Mouse (Mus musculus) mesoderm, embryonic 11.5 days (tissue): Measurements from ENCODE around the gene Sspo.

ENCODE experiments used
- DNase-seq: peaks from one replicate; pipeline ENCODE4 v3.0.0-alpha.2; 2012; ENCODE audit warnings: low read depth, low spot score

Gene Sspo

GRCm38 (mm10) chr6:48447929-48448328 lies at the start of gene Sspo:
TSS of gene Sspo (plus strand) at chr6:48448229.
- DNase-seq, result no peak

GRCm38 (mm10) chr6:48399906-48400305 lies 48.1 kb upstream of the Sspo start:
- no peak for DNase-seq

- no peak for DNase-seq
Observed at GRCm38 (mm10) chr6:48404071-48404470, 44.0 kb upstream of the Sspo start.

- DNase-seq, result no peak
Observed at GRCm38 (mm10) chr6:48409726-48410343, 38.2 kb upstream of the Sspo start.

GRCm38 (mm10) chr6:48410551-48410950 lies 37.5 kb upstream of the Sspo start:
- DNase-seq, result no peak

GRCm38 (mm10) chr6:48411193-48412092 lies 36.6 kb upstream of the Sspo start:
- no peak for DNase-seq

- no peak for DNase-seq
Observed at GRCm38 (mm10) chr6:48412147-48412546, 35.9 kb upstream of the Sspo start.

- DNase-seq, result no peak
Observed at GRCm38 (mm10) chr6:48412662-48413061, 35.4 kb upstream of the Sspo start.

GRCm38 (mm10) chr6:48413081-48413480 lies 34.9 kb upstream of the Sspo start:
- no peak for DNase-seq

- no peak for DNase-seq
Observed at GRCm38 (mm10) chr6:48414886-48415285, 33.1 kb upstream of the Sspo start.

GRCm38 (mm10) chr6:48415636-48416035 lies 32.4 kb upstream of the Sspo start:
- no peak for DNase-seq

GRCm38 (mm10) chr6:48416486-48416885 lies 31.5 kb upstream of the Sspo start:
- DNase-seq, result no peak

- DNase-seq, result no peak
Observed at GRCm38 (mm10) chr6:48420647-48421046, 27.4 kb upstream of the Sspo start.

GRCm38 (mm10) chr6:48423336-48423735 lies 24.7 kb upstream of the Sspo start:
- no peak for DNase-seq

GRCm38 (mm10) chr6:48424074-48424473 lies 24.0 kb upstream of the Sspo start:
- no peak for DNase-seq

- DNase-seq, result no peak
Observed at GRCm38 (mm10) chr6:48426956-48427355, 21.1 kb upstream of the Sspo start.

GRCm38 (mm10) chr6:48428769-48429557 lies 19.1 kb upstream of the Sspo start:
- DNase-seq, result no peak

- DNase-seq, result no peak
Observed at GRCm38 (mm10) chr6:48430748-48431147, 17.3 kb upstream of the Sspo start.

- no peak for DNase-seq
Observed at GRCm38 (mm10) chr6:48432893-48433816, 14.9 kb upstream of the Sspo start.

GRCm38 (mm10) chr6:48434651-48435050 lies 13.4 kb upstream of the Sspo start:
- no peak for DNase-seq

- no peak for DNase-seq
Observed at GRCm38 (mm10) chr6:48435111-48435510, 12.9 kb upstream of the Sspo start.
